Mouse (Mus musculus): ENCODE measurements around the gene Urgcp.

Urgcp gene

GRCm38 (mm10) chr11:5715179-5715578, 47.0 kb downstream of the Urgcp start:
- DNase-seq (ENCODE audit: low spot score): no peak

- peak; percentile 89 for DNase-seq (ENCODE audit: low spot score)
Measured at GRCm38 (mm10) chr11:5707530-5708353, 54.4 kb downstream of the Urgcp start.

GRCm38 (mm10) chr11:5706874-5707529, 55.2 kb downstream of the Urgcp start:
- DNase-seq (ENCODE audit: low spot score): peak; percentile 50

GRCm38 (mm10) chr11:5705972-5706371, 56.2 kb downstream of the Urgcp start:
- no peak for DNase-seq (ENCODE audit: low spot score)

- no peak for DNase-seq (ENCODE audit: low spot score)
Measured at GRCm38 (mm10) chr11:5703341-5703740, 58.8 kb downstream of the Urgcp start.

- no peak for DNase-seq (ENCODE audit: low spot score)
Measured at GRCm38 (mm10) chr11:5702957-5703332, 59.2 kb downstream of the Urgcp start.

GRCm38 (mm10) chr11:5702271-5702956, 59.8 kb downstream of the Urgcp start:
- DNase-seq (ENCODE audit: low spot score): no peak

GRCm38 (mm10) chr11:5701821-5702220, 60.4 kb downstream of the Urgcp start:
- no peak for DNase-seq (ENCODE audit: low spot score)

- DNase-seq (ENCODE audit: low spot score): no peak
Measured at GRCm38 (mm10) chr11:5701300-5701699, 60.9 kb downstream of the Urgcp start.

GRCm38 (mm10) chr11:5700808-5701207, 61.4 kb downstream of the Urgcp start:
- no peak for DNase-seq (ENCODE audit: low spot score)

- peak; percentile 39 for DNase-seq (ENCODE audit: low spot score)
Measured at GRCm38 (mm10) chr11:5691775-5692174, 70.4 kb downstream of the Urgcp start.

GRCm38 (mm10) chr11:5684283-5684682, 77.9 kb downstream of the Urgcp start:
- DNase-seq (ENCODE audit: low spot score): no peak

GRCm38 (mm10) chr11:5682541-5682940, 79.6 kb downstream of the Urgcp start:
- no peak for DNase-seq (ENCODE audit: low spot score)
